Mouse (Mus musculus): ENCODE measurements around the gene Hrasls5.

GRCm38 (mm10) chr19:7585764-7586163 is 26.6 kb upstream of the Hrasls5 start:
- TF ChIP-seq CTCF (IDR thresholded peaks at IDR 0.05; ENCODE audit: borderline replicate concordance, insufficient read depth, low read depth, low read length) (no peak), POLR2A (IDR thresholded peaks at IDR 0.05; ENCODE audit: borderline replicate concordance, insufficient read depth, low read length) (no peak)

Data from cerebellum, adult 2 months (tissue).